Mouse (Mus musculus) neural tube, embryonic 11.5 days (tissue): ENCODE data around the gene Nolc1. TPM values are rescaled to one million over a fixed set of nuclear protein-coding genes. Genes with fewer than 3 reads are reported as not detected.

Experiments
- ATAC-seq: fragments of 200-750 bp; cut with Nextera tagmentation; 2 replicates; pipeline ENCODE4 v1.8.0; 2017; ENCODE audit warnings: moderate number of reproducible peaks, mild to moderate bottlenecking, moderate TSS enrichment, moderate library complexity; ENCODE audit not compliant: insufficient read depth, low FRiP score, low TSS enrichment
- DNase-seq: peaks from one replicate; pipeline ENCODE4 v3.0.0-alpha.2; 2015; ENCODE audit warnings: low spot score
- H3K27ac ChIP-seq: fragments of 300-500 bp; sonication (generic); 2 replicates; pipeline ENCODE4 v1.5.1; 2014; ENCODE audit warnings: low read depth, mild to moderate bottlenecking, low read length
- H3K27me3 ChIP-seq: fragments of 300-500 bp; sonication (generic); 2 replicates; pipeline ENCODE4 v1.6.1; 2014; ENCODE audit warnings: mild to moderate bottlenecking, low read length, mixed read lengths; ENCODE audit not compliant: control insufficient read depth, insufficient read depth
- H3K36me3 ChIP-seq: fragments of 300-500 bp; sonication (generic); 2 replicates; pipeline ENCODE4 v1.6.1; 2014; ENCODE audit warnings: mild to moderate bottlenecking, low read length, moderate library complexity, mixed read lengths; ENCODE audit not compliant: control insufficient read depth, insufficient read depth
- H3K4me1 ChIP-seq: fragments of 300-500 bp; sonication (generic); 2 replicates; pipeline ENCODE4 v1.6.1; 2014; ENCODE audit warnings: low read length, mixed read lengths; ENCODE audit not compliant: control insufficient read depth, insufficient read depth
- H3K4me2 ChIP-seq: fragments of 300-500 bp; sonication (generic); 2 replicates; pipeline ENCODE4 v1.6.1; 2014; ENCODE audit warnings: low read depth, mild to moderate bottlenecking, moderate library complexity
- H3K4me3 ChIP-seq: fragments of 300-500 bp; sonication (generic); 2 replicates; pipeline ENCODE4 v1.5.1; 2014; ENCODE audit warnings: low read depth, low read length
- H3K9ac ChIP-seq: fragments of 300-500 bp; sonication (generic); 2 replicates; pipeline ENCODE4 v1.6.1; 2014; ENCODE audit warnings: mild to moderate bottlenecking, low read length
- H3K9me3 ChIP-seq: fragments of 300-500 bp; sonication (generic); 2 replicates; pipeline ENCODE4 v1.6.1; 2016; ENCODE audit warnings: low read length; ENCODE audit not compliant: control insufficient read depth
- WGBS: fragments of 180-500 bp; shearing (Covaris S2); extraction: QIAGEN DNeasy Blood & Tissue Kit; methylation state at CpG from one replicate; pipeline ENCODE4 v1.1.7; 2014; 5-methylcytosine and 5-hydroxymethylcytosine counted together
- polyA plus RNA-seq: library from polyadenylated mRNA; unstranded; fragments of >200 nt; fragmentation: Nextera tagmentation; extraction: Ambion mirVana; gene quantifications from 2 replicates; pipeline ENCODE4 v1.2.1, GENCODE M21; 2014

The Nolc1 gene
- polyA plus RNA-seq, 1 experiment from 2014 or later: 103 TPM

DNA sequence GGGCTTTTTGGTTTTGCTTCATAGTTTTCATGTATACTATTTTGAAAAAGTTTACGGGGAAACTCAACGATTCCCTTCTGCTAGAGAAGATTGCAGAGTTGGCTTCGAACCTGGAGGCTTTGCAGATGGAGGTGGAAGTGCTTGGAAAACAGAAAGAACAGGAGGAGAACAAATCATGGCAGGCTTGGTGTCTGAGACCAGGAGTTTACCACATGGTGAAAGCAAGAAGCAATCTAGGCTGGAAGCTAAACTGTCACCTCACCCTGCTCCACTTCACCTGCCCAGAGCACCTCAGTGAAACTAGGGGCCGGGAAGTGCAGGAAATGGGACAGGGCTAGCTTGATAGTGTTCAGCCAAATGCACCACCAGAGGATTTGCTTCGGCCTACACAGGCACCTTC lies 20.7 kb downstream of the Nolc1 start:
- no peak for DNase-seq
- ATAC-seq: no peak
- Histone ChIP-seq H3K9ac (no peak overlapping the region), H3K4me1 (no peaks in the 10 kb centered on the region), H3K36me3 (no peaks in the 10 kb centered on the region), H3K27me3 (no peaks in the 10 kb centered on the region), H3K27ac (no peak overlapping the region), H3K9me3 (no peaks in the 10 kb centered on the region), H3K4me3 (no peak overlapping the region), H3K4me2 (no peak overlapping the region)
- 92% methylated on average over 5 of the region's 5 CpGs for WGBS

GRCm38 (mm10) chr19:46099561-46099960 lies 23.9 kb downstream of the Nolc1 start:
- H3K9me3 ChIP-seq: no peaks in the 10 kb centered on the region
- H3K36me3 ChIP-seq: no peaks in the 10 kb centered on the region
- no peak overlapping the region for H3K4me2 ChIP-seq
- H3K9ac ChIP-seq: no peak overlapping the region
- no peak overlapping the region for H3K27ac ChIP-seq
- no peaks in the 10 kb centered on the region for H3K27me3 ChIP-seq
- no peak overlapping the region for H3K4me3 ChIP-seq
- ATAC-seq: no peak
- H3K4me1 ChIP-seq: no peaks in the 10 kb centered on the region
- 92% methylated on average over 3 of the region's 3 CpGs for WGBS
- no peak for DNase-seq

DNA sequence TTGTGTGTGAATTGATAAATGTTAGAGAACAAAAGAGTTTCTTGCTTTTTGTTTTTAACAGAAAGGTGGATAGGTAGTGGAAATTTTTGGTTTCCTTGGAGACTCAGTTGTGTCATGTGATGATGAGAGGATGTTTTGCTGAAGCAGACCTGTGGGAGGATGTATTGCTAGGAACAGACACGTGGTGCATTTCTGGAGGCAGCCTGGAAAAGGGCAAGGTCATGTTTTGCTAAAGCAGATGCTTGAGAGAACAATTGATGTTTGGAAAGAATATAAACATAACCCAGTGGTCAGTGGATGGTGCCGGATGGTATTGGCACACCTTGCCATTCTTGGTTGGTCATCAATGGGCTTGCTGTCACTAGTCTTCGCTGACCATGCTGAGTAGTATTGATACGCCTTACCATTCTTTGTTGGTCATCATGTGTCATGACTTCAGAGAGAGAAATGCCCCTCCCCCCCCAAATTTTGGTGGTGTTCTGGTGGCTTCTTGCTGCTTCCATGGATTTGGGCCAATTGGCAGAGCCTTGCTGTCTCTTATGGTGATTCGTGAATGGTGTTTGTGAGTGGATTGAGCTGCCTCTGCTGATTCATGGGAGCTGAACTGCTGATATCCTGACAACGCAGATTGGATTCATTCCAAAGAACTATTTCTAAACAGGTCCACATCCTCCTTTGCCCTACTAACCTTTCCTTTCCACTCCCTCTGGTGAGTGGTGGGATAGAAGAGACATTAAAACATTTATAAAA lies 27.9 kb downstream of the Nolc1 start:
- H3K9me3 ChIP-seq: no peaks in the 10 kb centered on the region
- H3K9ac ChIP-seq: no peak overlapping the region
- H3K4me1 ChIP-seq: no peaks in the 10 kb centered on the region
- no peak overlapping the region for H3K4me3 ChIP-seq
- WGBS: 88% methylated on average over 5 of the region's 6 CpGs
- ATAC-seq (no peak), DNase-seq (no peak)
- no peak overlapping the region for H3K4me2 ChIP-seq
- no peak overlapping the region for H3K27ac ChIP-seq
- H3K27me3 ChIP-seq: no peaks in the 10 kb centered on the region
- no peaks in the 10 kb centered on the region for H3K36me3 ChIP-seq

DNA sequence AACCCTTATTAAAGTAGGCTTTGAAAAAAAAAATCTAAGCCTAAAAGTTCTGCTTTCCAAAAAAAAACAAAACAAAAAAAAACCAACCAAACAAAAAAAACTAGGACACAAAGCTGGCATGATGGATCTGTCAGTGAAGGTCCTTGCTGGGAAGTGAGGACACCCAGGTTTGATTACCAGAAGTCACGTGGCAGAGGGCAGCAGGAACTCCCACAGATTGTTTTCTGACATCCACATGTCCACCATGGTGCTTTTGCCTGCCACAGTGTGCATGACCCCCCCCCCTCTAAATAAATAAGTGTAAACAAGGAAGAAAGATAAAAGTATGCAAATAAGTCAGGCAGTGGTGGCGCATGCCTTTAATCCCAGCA lies 28.5 kb downstream of the Nolc1 start:
- 69% methylated on average over 2 of the region's 2 CpGs for WGBS
- Histone ChIP-seq H3K4me2 (no peak overlapping the region), H3K27me3 (no peaks in the 10 kb centered on the region), H3K4me1 (no peaks in the 10 kb centered on the region), H3K36me3 (no peaks in the 10 kb centered on the region), H3K27ac (no peak overlapping the region), H3K9ac (no peak overlapping the region), H3K9me3 (no peaks in the 10 kb centered on the region), H3K4me3 (no peak overlapping the region)
- ATAC-seq: no peak
- no peak for DNase-seq

DNA sequence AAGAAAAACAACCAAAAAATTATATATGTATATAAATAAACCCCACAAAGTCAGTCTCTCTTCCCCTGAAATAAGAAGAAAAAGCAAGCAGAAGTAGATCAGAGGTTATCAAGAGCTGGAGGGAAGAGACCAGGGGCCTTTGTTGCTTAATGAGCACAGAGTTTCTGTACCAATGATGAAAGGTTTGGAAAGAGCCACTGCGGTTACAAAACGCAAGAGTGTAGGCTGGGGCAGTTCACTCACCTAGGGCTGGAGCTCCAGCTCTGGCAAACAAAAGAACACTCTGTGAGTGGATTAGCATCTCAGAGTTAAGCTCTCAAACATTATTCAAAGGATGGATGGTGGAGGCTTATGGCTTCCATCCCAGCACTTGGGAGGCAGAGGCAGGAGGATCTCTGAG lies 34.6 kb downstream of the Nolc1 start:
- Histone ChIP-seq H3K4me1 (no peaks in the 10 kb centered on the region), H3K4me3 (no peak overlapping the region), H3K27me3 (no peaks in the 10 kb centered on the region), H3K27ac (no peak overlapping the region), H3K36me3 (no peaks in the 10 kb centered on the region), H3K9me3 (no peaks in the 10 kb centered on the region), H3K4me2 (no peak overlapping the region), H3K9ac (no peak overlapping the region)
- ATAC-seq (no peak), DNase-seq (no peak)
- 83% methylated on average over 2 of the region's 2 CpGs for WGBS

- WGBS: 85% methylated on average over 5 of the region's 5 CpGs
- H3K27ac ChIP-seq: no peak overlapping the region
- H3K36me3 ChIP-seq: no peaks in the 10 kb centered on the region
- ATAC-seq: no peak
- no peak overlapping the region for H3K4me2 ChIP-seq
- H3K9ac ChIP-seq: no peak overlapping the region
- no peaks in the 10 kb centered on the region for H3K9me3 ChIP-seq
- no peak overlapping the region for H3K4me3 ChIP-seq
- H3K4me1 ChIP-seq: no peaks in the 10 kb centered on the region
- no peak for DNase-seq
- no peaks in the 10 kb centered on the region for H3K27me3 ChIP-seq
Measured at GRCm38 (mm10) chr19:46110781-46111180, 35.1 kb downstream of the Nolc1 start.

DNA sequence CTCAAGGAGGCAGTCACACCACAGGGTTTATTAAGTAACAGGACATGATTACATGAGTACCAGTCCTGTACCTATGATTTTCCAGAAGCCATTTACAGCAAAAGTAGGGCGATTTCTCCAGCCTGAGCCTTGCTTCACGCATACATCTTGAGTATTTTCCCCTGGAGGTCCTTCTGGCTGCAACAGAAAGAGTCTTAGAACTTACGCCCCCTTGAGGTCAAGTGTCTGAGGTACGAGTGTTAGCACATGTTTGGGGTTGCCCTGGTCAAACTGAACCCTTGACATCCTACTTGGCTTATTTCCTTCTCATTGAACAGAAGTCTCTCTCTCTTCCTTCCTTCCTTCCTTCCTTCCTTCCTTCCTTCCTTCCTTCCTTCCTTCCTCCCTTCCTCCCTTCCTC lies 39.0 kb downstream of the Nolc1 start:
- no peak for ATAC-seq
- no peaks in the 10 kb centered on the region for H3K27me3 ChIP-seq
- H3K4me1 ChIP-seq: no peaks in the 10 kb centered on the region
- no peaks in the 10 kb centered on the region for H3K36me3 ChIP-seq
- 63% methylated on average over 4 of the region's 4 CpGs for WGBS
- H3K9ac ChIP-seq: no peak overlapping the region
- DNase-seq: no peak
- no peak overlapping the region for H3K4me3 ChIP-seq
- H3K4me2 ChIP-seq: no peak overlapping the region
- no peak overlapping the region for H3K27ac ChIP-seq
- no peaks in the 10 kb centered on the region for H3K9me3 ChIP-seq

DNA sequence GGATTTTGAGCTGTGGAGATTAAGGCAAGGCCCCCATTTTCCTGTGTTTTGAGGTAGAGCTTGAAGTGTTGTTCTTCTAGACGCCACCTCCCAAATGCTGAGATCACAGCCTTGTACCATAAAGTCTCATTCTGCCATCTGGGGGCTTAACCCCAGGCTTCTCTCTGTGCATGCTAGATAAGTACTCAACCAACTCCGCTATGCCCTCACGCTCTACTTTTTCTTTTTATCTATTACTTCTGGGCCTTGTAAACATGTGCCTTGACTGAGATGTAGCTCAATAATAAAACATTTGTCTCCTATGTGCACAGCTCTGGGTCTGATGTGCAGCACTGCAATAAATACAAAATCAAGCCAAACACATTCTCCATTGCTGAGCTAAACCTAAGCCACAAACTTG lies 43.8 kb downstream of the Nolc1 start:
- H3K9ac ChIP-seq: no peak overlapping the region
- no peak for ATAC-seq
- no peak overlapping the region for H3K4me3 ChIP-seq
- no peak overlapping the region for H3K27ac ChIP-seq
- H3K27me3 ChIP-seq: no peaks in the 10 kb centered on the region
- H3K9me3 ChIP-seq: no peaks in the 10 kb centered on the region
- H3K4me2 ChIP-seq: no peak overlapping the region
- H3K4me1 ChIP-seq: no peaks in the 10 kb centered on the region
- no peak for DNase-seq
- 90% methylated on average over 3 of the region's 3 CpGs for WGBS
- no peaks in the 10 kb centered on the region for H3K36me3 ChIP-seq

- Histone ChIP-seq H3K4me2 (no peak overlapping the region), H3K4me3 (no peak overlapping the region), H3K36me3 (no peaks in the 10 kb centered on the region), H3K27me3 (no peaks in the 10 kb centered on the region), H3K4me1 (no peaks in the 10 kb centered on the region), H3K27ac (no peak overlapping the region), H3K9me3 (no peaks in the 10 kb centered on the region), H3K9ac (no peak overlapping the region)
- DNase-seq (no peak), ATAC-seq (no peak)
- WGBS: 75% methylated on average over 6 of the region's 6 CpGs
Measured at GRCm38 (mm10) chr19:46120872-46121271, 45.2 kb downstream of the Nolc1 start.
